Comparison of ENCODE assay signal across 1 mouse cellular context in the genomic region with DNA sequence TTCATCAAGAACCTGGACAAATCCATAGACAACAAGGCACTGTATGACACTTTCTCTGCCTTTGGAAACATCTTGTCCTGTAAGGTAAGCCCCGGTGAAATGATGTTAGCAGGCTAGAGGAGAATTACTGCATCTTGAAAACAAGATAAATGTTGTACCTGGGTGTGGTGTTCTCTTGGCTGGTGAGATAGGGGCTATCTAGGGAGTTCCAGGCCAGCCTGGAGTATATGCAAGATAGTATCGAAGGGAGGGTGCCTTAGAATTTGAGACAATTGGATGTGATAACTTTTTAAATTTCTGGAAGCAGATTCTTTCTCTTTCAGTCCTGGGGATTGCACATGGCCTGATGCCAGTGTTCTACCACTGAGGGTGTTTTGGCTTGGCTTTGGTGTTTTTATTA.
TF ChIP-seq lines count a peak whose summit lies in the region.

No protein-coding gene starts in this region.

TF ChIP-seq in MEL, 35 proteins besides CTCF, POLR2A, EP300 and RAD21 (continued from another document):
- TF ChIP-seq E2F4 (IDR thresholded peaks at IDR 0.05; ENCODE audit: borderline replicate concordance, low read depth, low read length), result no peak
- TF ChIP-seq MEF2A (IDR thresholded peaks at IDR 0.05; ENCODE audit: extremely low read depth, insufficient replicate concordance, low read depth, low read length, poor library complexity, severe bottlenecking), result no peak
- TF ChIP-seq MYC (IDR thresholded peaks at IDR 0.05; ENCODE audit: low read depth, low read length), result peak; percentile 42; the same call in 1 of the 2 replicates
- TF ChIP-seq BHLHE40 (IDR thresholded peaks at IDR 0.05; ENCODE audit: borderline replicate concordance, low read depth, low read length), result no peak
- peak; percentile 98 for TF ChIP-seq TCF12 (IDR thresholded peaks at IDR 0.05; ENCODE audit: low read depth, low read length)
- no peak for TF ChIP-seq USF1 (IDR thresholded peaks at IDR 0.05; ENCODE audit: low read depth, low read length)
- 0 out of 2 replicates have a peak, but pooled peaks have one; percentile 57 for TF ChIP-seq ZMIZ1 (IDR thresholded peaks at IDR 0.05; ENCODE audit: low read depth, low read length)
- no peak for TF ChIP-seq ZKSCAN1 (IDR thresholded peaks at IDR 0.05; ENCODE audit: low read depth, low read length)
- no peak; the same call in 1 of the 2 replicates for TF ChIP-seq ZNF384 (IDR thresholded peaks at IDR 0.05; ENCODE audit: low read depth, low read length)
- peak; percentile 75; the same call in 1 of the 2 replicates for TF ChIP-seq RCOR1 (IDR thresholded peaks at IDR 0.05; ENCODE audit: low read depth, low read length)
- TF ChIP-seq ELF1 (IDR thresholded peaks at IDR 0.05; ENCODE audit: low read depth, low read length), result no peak
- TF ChIP-seq NRF1 (IDR thresholded peaks at IDR 0.05; ENCODE audit: insufficient read depth, low read depth, low read length, poor library complexity, severe bottlenecking), result no peak
- TF ChIP-seq MAZ (IDR thresholded peaks at IDR 0.05; ENCODE audit: low read depth, low read length), result 0 out of 2 replicates have a peak, but pooled peaks have one; percentile 39
- TF ChIP-seq UBTF (IDR thresholded peaks at IDR 0.05; ENCODE audit: borderline replicate concordance, insufficient read depth, low read depth, low read length), result no peak
- TF ChIP-seq POLR2AphosphoS2 (IDR thresholded peaks at IDR 0.05; ENCODE audit: low read length), result peak; percentile 75; the same call in 1 of the 2 replicates
- TF ChIP-seq SMC3 (IDR thresholded peaks at IDR 0.05; ENCODE audit: low read depth, low read length), result no peak
- TF ChIP-seq SIN3A (IDR thresholded peaks at IDR 0.05; ENCODE audit: low read length), result peak; percentile 83
- peak; percentile 31; the same call in 1 of the 2 replicates for TF ChIP-seq HCFC1 (IDR thresholded peaks at IDR 0.05; ENCODE audit: low read depth, low read length)
- peak; percentile 97 for TF ChIP-seq GATA1 (IDR thresholded peaks at IDR 0.05; ENCODE audit: low read depth, low read length)
- peak; percentile 78 for TF ChIP-seq TAL1 (IDR thresholded peaks at IDR 0.05; ENCODE audit: low read length)
- 0 out of 2 replicates have a peak, but pooled peaks have one; percentile 16 for TF ChIP-seq KAT2A (conservative IDR thresholded peaks at IDR 0.05; ENCODE audit: low read depth, low read length)
- no peak for TF ChIP-seq CHD1 (IDR thresholded peaks at IDR 0.05; ENCODE audit: low read depth, low read length)
- TF ChIP-seq POLR2AphosphoS5 (IDR thresholded peaks at IDR 0.05; ENCODE audit: borderline replicate concordance, low read depth, low read length), result no peak
- TF ChIP-seq JUND (IDR thresholded peaks at IDR 0.05; ENCODE audit: low read depth, low read length), result no peak
TF ChIP-seq in MEL: peak in this region for 14.
